Mouse (Mus musculus): ENCODE data around the gene Mafk. TPM values are rescaled to one million over a fixed set of nuclear protein-coding genes. Genes with fewer than 3 reads are reported as not detected.

Mafk gene
- polyA plus RNA-seq, 1 experiment = 12.9 TPM

DNA sequence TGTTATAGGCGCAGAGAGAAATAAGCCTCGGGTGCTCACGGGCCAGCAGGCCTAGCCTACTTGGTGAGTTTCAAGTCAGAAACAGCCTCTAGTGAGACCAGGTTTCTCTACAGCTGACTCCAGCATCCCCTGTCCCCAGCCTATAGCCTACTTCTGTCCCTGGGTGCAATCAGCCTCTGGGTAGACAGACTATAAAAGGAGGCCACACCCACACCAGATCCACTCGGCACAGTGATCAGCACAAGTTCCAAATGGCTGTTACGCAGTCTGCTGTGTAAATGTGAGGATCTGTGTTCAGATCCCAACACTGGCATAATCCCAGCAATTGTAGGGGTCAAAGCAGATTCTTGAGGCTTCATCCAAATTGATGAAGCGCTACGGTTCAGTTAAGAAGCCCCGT lies 11.9 kb downstream of the Mafk start:
- H3K4me3 ChIP-seq (ENCODE audit: insufficient read depth, low read length) = no peak overlapping the region
- H3K4me1 ChIP-seq (ENCODE audit: control insufficient read depth, insufficient read depth, low read length) = no peaks in the 10 kb centered on the region; the same call in 1 of the 2 replicates
- TF ChIP-seq POLR2A (IDR thresholded peaks at IDR 0.05; ENCODE audit: low read depth, low read length) (no peak), CTCF (IDR thresholded peaks at IDR 0.05; ENCODE audit: borderline replicate concordance, insufficient read depth, low read length) (no peak)
- no peak overlapping the region for H3K27ac ChIP-seq (ENCODE audit: insufficient read depth, low read length)

DNA sequence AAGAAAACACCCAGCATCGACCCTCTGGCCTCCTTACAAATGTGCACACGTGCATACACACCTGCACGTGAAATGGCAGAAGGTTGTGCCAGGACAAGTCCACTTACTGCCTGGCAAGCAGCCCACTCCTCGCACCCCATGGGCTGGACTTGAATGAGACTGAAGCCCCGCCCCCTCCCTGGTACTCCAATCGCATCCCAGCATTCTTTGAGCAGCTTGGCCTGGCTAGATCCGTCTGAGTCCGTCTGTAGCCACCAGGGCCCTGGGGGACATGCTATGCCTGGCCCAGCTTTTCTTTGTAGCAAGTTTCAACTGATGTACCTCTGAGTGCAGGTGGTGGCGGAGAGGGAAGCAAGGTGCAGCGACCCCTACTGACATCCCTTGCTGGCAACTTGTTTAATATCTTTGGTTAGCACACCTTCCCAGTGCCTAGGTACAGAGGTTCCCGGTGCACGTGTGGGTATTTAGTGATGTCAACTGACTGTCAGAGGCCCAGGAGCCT lies 12.3 kb downstream of the Mafk start:
- no peaks in the 10 kb centered on the region; the same call in 1 of the 2 replicates for H3K4me1 ChIP-seq (ENCODE audit: control insufficient read depth, insufficient read depth, low read length)
- TF ChIP-seq CTCF (IDR thresholded peaks at IDR 0.05; ENCODE audit: borderline replicate concordance, insufficient read depth, low read length) (peak; percentile 48; the same call in 1 of the 2 replicates), POLR2A (IDR thresholded peaks at IDR 0.05; ENCODE audit: low read depth, low read length) (no peak)
- no peak overlapping the region for H3K4me3 ChIP-seq (ENCODE audit: insufficient read depth, low read length)
- no peak overlapping the region for H3K27ac ChIP-seq (ENCODE audit: insufficient read depth, low read length)

DNA sequence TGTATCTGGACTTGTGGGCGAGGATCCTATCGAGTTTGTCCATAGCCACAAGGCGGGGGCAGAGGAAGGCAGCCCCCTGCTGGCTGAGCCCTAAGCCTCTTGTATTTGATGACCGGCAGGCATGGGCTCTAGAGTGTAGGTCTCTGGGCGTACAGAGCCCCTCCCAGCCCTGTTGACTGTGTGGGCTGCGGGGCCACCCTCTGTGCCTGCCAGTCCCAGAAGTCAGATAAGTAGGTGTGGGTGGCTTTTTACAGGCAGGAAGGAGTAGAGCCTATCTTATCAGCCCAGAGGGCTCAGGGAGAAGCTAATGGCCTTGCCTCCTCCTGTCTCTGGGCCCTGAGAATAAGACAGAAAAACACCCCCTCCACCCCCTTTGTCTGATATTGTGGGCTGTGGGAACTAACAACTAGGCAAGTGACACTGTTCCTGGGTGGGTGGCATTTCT lies 12.8 kb downstream of the Mafk start:
- TF ChIP-seq CTCF (IDR thresholded peaks at IDR 0.05; ENCODE audit: borderline replicate concordance, insufficient read depth, low read length) (no peak; the same call in 1 of the 2 replicates), POLR2A (IDR thresholded peaks at IDR 0.05; ENCODE audit: low read depth, low read length) (no peak)
- H3K4me1 ChIP-seq (ENCODE audit: control insufficient read depth, insufficient read depth, low read length) = no peaks in the 10 kb centered on the region; the same call in 1 of the 2 replicates
- H3K4me3 ChIP-seq (ENCODE audit: insufficient read depth, low read length) = no peak overlapping the region
- H3K27ac ChIP-seq (ENCODE audit: insufficient read depth, low read length) = no peak overlapping the region

DNA sequence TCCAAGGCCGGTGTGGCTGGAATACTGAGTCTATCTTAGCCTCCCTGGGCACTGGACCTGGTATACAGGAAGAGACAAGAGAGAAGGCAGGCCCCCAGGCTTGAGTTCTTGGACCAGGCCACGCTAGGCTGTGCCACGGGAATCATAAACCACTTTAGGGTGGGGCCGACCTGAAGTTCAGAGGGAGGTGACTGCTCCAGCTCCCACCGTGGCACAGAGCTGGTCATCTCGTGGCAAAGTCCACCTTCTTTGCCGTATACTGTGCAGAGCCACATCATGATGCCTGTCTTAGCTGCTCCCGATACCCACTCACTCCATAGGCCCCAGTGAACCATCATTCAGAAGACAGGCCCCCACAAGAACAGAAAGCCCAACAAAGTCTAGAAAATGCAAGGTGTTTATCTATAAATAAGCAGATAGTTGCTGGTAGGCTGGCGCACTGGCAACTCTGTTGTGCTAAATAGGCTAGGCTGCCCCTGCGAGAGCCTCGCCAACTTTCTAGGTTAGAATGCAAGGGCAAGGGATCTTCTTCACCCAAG lies 13.3 kb downstream of the Mafk start:
- no peak for TF ChIP-seq CTCF (IDR thresholded peaks at IDR 0.05; ENCODE audit: borderline replicate concordance, insufficient read depth, low read length)
- no peak for TF ChIP-seq POLR2A (IDR thresholded peaks at IDR 0.05; ENCODE audit: low read depth, low read length)
- Histone ChIP-seq H3K4me1 (ENCODE audit: control insufficient read depth, insufficient read depth, low read length) (no peaks in the 10 kb centered on the region; the same call in 1 of the 2 replicates), H3K4me3 (ENCODE audit: insufficient read depth, low read length) (no peak overlapping the region), H3K27ac (ENCODE audit: insufficient read depth, low read length) (no peak overlapping the region)

DNA sequence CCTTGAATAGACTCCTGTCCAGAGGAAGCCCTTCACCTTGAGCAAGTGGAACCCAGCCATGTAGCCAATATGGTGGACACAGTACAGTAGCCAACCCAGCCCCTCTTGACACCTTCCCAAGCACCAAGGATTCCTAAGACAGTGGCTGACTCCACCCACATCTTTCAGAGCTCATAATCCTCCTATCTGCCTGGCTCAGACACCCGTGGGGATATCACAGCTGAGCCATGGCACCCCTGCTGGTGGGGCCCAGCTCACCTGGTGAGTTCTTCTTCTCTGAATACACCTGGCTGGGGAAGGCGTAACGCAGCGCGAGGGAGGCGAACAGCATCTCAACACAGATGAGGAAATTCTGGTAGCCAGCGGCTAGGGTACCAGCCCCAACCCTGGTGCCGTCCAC lies 14.6 kb downstream of the Mafk start:
- Histone ChIP-seq H3K4me3 (ENCODE audit: insufficient read depth, low read length) (no peak overlapping the region), H3K4me1 (ENCODE audit: control insufficient read depth, insufficient read depth, low read length) (no peaks in the 10 kb centered on the region; the same call in 1 of the 2 replicates), H3K27ac (ENCODE audit: insufficient read depth, low read length) (no peak overlapping the region)
- TF ChIP-seq POLR2A (IDR thresholded peaks at IDR 0.05; ENCODE audit: low read depth, low read length) = no peak
- TF ChIP-seq CTCF (IDR thresholded peaks at IDR 0.05; ENCODE audit: borderline replicate concordance, insufficient read depth, low read length) = no peak

DNA sequence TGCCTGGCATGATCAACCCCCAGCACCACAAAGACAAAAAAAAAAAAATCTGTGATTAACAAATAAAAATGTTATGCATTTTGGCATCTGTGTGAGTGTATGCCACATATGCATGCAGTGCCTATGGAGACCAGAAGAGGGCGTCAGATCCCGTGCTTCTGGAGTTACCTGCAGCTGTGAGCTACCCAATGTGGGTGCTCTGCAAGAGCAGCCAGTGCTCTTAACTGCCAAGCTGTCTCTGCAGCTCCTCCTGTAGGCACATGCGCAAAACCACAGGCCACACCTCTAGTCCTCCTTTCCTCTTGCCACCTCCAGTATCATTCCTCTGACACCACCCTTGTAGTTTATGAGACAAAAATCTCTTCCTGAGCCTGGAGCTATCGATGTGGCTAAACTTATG lies 18.1 kb downstream of the Mafk start:
- H3K4me1 ChIP-seq (ENCODE audit: control insufficient read depth, insufficient read depth, low read length) = no peaks in the 10 kb centered on the region
- no peak overlapping the region for H3K27ac ChIP-seq (ENCODE audit: insufficient read depth, low read length)
- H3K4me3 ChIP-seq (ENCODE audit: insufficient read depth, low read length) = no peak overlapping the region
- no peak for TF ChIP-seq CTCF (IDR thresholded peaks at IDR 0.05; ENCODE audit: borderline replicate concordance, insufficient read depth, low read length)
- TF ChIP-seq POLR2A (IDR thresholded peaks at IDR 0.05; ENCODE audit: low read depth, low read length) = no peak

DNA sequence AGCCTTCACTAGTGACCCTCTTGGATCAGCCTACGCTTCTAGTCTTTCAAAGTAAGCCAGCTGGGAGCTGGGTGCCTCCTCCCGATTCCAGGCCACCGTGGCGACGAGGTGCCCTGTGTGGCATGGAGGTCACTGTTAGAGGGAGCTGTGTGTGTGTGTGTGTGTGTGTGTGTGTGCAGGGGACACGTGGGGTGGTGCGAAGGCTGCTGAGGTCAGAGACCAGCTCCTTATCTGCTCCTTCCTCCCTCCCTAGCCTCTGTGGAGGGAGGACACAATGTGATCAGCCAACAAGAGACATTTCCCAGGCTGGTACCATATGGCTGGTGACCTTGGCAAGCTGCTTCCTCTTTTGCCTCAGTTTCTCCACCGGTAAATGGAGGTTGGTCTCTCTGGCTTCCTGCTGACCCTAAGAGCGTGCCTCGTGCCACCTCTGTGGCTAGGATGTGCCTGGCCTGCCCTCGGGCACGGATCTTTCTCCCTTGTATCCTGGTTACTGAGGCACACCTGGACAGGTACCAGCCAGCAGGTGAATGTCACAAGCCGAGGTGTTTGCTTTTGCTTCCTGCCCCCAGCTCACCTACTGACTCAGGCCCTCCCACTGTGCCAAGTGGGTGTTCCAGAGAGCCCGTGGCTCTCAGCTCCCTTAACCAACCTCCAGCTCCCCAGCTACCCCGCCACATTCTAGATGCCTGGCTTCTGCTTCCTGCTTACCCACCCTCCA lies 20.5 kb downstream of the Mafk start:
- H3K27ac ChIP-seq (ENCODE audit: insufficient read depth, low read length) = no peak overlapping the region
- no peaks in the 10 kb centered on the region for H3K4me1 ChIP-seq (ENCODE audit: control insufficient read depth, insufficient read depth, low read length)
- H3K4me3 ChIP-seq (ENCODE audit: insufficient read depth, low read length) = no peak overlapping the region
- no peak for TF ChIP-seq POLR2A (IDR thresholded peaks at IDR 0.05; ENCODE audit: low read depth, low read length)
- TF ChIP-seq CTCF (IDR thresholded peaks at IDR 0.05; ENCODE audit: borderline replicate concordance, insufficient read depth, low read length) = no peak

DNA sequence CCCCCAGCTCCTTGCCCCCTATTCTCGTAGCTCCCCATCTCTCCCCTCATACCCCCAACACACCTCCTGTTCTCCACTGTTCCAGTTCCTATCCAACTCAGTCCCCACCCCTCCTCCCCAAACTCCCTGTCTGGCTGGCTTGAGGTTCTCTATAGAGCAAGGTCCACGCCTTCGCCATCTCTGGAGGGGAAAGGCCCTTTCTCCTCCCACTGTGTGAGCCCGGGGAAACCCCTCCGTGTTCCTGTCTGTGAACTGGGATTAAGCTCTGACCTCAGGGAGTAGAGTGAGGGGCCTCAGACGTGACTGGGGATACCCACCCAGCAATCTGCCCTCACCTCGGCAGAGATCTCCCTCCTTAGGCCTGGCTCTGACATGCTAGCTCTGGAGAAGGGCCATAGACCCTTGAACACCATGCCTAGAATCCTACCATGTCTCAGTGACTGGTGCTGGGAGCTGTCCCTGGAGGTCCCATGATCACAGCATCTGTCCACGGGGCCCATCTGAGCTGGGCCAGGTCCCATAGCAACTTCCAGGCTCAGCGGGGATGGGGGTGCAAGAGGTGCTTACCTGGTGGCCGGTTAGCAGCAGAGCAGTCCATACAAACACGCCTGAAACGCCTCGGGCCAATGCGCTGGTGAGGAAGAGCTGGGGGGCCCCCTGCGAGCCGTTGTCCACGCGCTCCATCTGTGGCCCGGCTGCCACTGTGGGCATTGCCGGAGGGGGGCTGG lies 21.2 kb downstream of the Mafk start:
- H3K4me3 ChIP-seq (ENCODE audit: insufficient read depth, low read length) = no peak overlapping the region
- H3K4me1 ChIP-seq (ENCODE audit: control insufficient read depth, insufficient read depth, low read length) = no peaks in the 10 kb centered on the region
- no peak overlapping the region for H3K27ac ChIP-seq (ENCODE audit: insufficient read depth, low read length)
- TF ChIP-seq CTCF (IDR thresholded peaks at IDR 0.05; ENCODE audit: borderline replicate concordance, insufficient read depth, low read length) (no peak), POLR2A (IDR thresholded peaks at IDR 0.05; ENCODE audit: low read depth, low read length) (no peak)

DNA sequence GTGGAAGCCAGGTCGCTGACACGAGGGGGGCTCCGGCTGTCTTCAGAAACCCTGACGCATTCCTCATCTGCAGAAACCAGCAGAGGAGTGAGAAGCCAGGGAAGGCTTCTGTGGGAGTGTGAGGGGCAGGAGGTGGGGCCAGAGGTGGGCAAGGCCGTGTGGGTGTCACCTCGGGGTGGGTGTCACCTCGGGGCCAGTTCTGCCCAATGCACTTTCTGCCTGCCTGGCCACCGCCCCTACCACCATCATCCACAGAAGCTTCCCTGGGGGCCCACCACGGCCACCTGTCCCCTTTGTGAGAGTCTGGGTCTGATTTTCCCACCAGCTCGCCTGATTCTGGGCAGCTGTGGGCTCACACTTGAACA lies 21.8 kb downstream of the Mafk start:
- TF ChIP-seq CTCF (IDR thresholded peaks at IDR 0.05; ENCODE audit: borderline replicate concordance, insufficient read depth, low read length) (no peak), POLR2A (IDR thresholded peaks at IDR 0.05; ENCODE audit: low read depth, low read length) (no peak)
- Histone ChIP-seq H3K4me3 (ENCODE audit: insufficient read depth, low read length) (no peak overlapping the region), H3K4me1 (ENCODE audit: control insufficient read depth, insufficient read depth, low read length) (no peaks in the 10 kb centered on the region), H3K27ac (ENCODE audit: insufficient read depth, low read length) (no peak overlapping the region)
